Mouse (Mus musculus) MEL (cell line): ENCODE measurements at regions not wholly inside any gene's neighbourhood (a gene's known extent, or its start where the extent isn't known, plus 50 kb on each side); places are given as distances from the start of the nearest gene placed in this dataset.

Experiments used
- CTCF ChIP-seq, 3 experiments: IDR thresholded peaks in 2 of 3; conservative IDR thresholded peaks in 1 of 3; 2 replicates each; pipeline ENCODE4 v1.5.1; 2011 to 2012; ENCODE audit warnings: low read length in 3 of 3, low read depth in 2 of 3, mild to moderate bottlenecking in 2 of 3, improper control_type of control experiment in 1 of 3, inconsistent platforms in 1 of 3, mixed read lengths in 1 of 3, moderate library complexity in 1 of 3; ENCODE audit not compliant: control insufficient read depth in 1 of 3, insufficient read depth in 1 of 3, poor library complexity in 1 of 3, severe bottlenecking in 1 of 3
- ELF1 ChIP-seq: IDR thresholded peaks from 2 replicates; pipeline ENCODE4 v1.6.1; 2014; ENCODE audit warnings: low read depth, mild to moderate bottlenecking, inconsistent platforms, low read length, improper control_type of control experiment, moderate library complexity
- POLR2A ChIP-seq, 2 experiments: IDR thresholded peaks; 2 replicates each; pipeline ENCODE4 v1.6.1; 2011 to 2012; ENCODE audit warnings: low read length in 2 of 2, mild to moderate bottlenecking in 2 of 2, control low read depth in 1 of 2, improper control_type of control experiment in 1 of 2, low read depth in 1 of 2, moderate library complexity in 1 of 2; ENCODE audit not compliant: control insufficient read depth in 1 of 2, insufficient read depth in 1 of 2, poor library complexity in 1 of 2

- TF ChIP-seq POLR2A (IDR thresholded peaks at IDR 0.05; ENCODE audit: control insufficient read depth in 1 of 2, insufficient read depth in 1 of 2, low read depth in 1 of 2, low read length in 2 of 2, poor library complexity in 1 of 2) (no peak), ELF1 (no peak), CTCF (IDR thresholded peaks at IDR 0.05 in 2 of 3, conservative IDR thresholded peaks at IDR 0.05 in 1 of 3; ENCODE audit: control insufficient read depth in 1 of 3, insufficient read depth in 1 of 3, low read depth in 2 of 3, low read length in 3 of 3, poor library complexity in 1 of 3, severe bottlenecking in 1 of 3) (no peak)
These were observed 1009.0 kb upstream of the Cited2 start for GRCm38 (mm10) chr10:16714065-16714464.
